Mouse (Mus musculus) limb, embryonic 14.5 days (tissue): ENCODE data around the gene Htr5a. TPM values are rescaled to one million over a fixed set of nuclear protein-coding genes. Genes with fewer than 3 reads are reported as not detected.

Experiments
- ATAC-seq: fragments of 200-750 bp; cut with Nextera tagmentation; 2 replicates; pipeline ENCODE4 v1.8.0; 2017; ENCODE audit warnings: low read depth, moderate number of reproducible peaks, moderate TSS enrichment; ENCODE audit not compliant: low FRiP score
- DNase-seq: peaks from one replicate; pipeline ENCODE4 v3.0.0-alpha.2; 2015; ENCODE audit warnings: low spot score
- H3K27ac ChIP-seq: fragments of 300-500 bp; sonication (generic); replicated peaks from 2 replicates; pipeline ENCODE4 v1.5.1; 2014; ENCODE audit warnings: low read depth, mild to moderate bottlenecking, low read length, moderate library complexity, mixed read lengths
- H3K27me3 ChIP-seq: fragments of 300-500 bp; sonication (generic); 2 replicates; pipeline ENCODE4 v1.6.1; 2014; ENCODE audit warnings: low read length, mixed read lengths; ENCODE audit not compliant: control insufficient read depth, insufficient read depth
- H3K36me3 ChIP-seq: fragments of 300-500 bp; sonication (generic); 2 replicates; pipeline ENCODE4 v1.6.1; 2014; ENCODE audit warnings: mild to moderate bottlenecking, low read length, moderate library complexity, mixed read lengths; ENCODE audit not compliant: control insufficient read depth, insufficient read depth
- H3K4me1 ChIP-seq: fragments of 300-500 bp; sonication (generic); 2 replicates; pipeline ENCODE4 v1.6.1; 2014; ENCODE audit warnings: antibody characterized with exemption, low read length, mixed read lengths; ENCODE audit not compliant: control insufficient read depth, insufficient read depth
- H3K4me2 ChIP-seq: fragments of 300-500 bp; sonication (generic); replicated peaks from 2 replicates; pipeline ENCODE4 v1.6.1; 2014; ENCODE audit warnings: low read depth, mild to moderate bottlenecking, low read length, moderate library complexity; ENCODE audit not compliant: severe bottlenecking
- H3K4me3 ChIP-seq: fragments of 300-500 bp; sonication (generic); replicated peaks from 2 replicates; pipeline ENCODE4 v1.5.1; 2014; ENCODE audit warnings: low read length
- H3K9ac ChIP-seq: fragments of 300-500 bp; sonication (generic); 2 replicates; pipeline ENCODE4 v1.6.1; 2014; ENCODE audit warnings: mild to moderate bottlenecking, low read depth, low read length, moderate library complexity; ENCODE audit not compliant: severe bottlenecking
- H3K9me3 ChIP-seq: fragments of 300-500 bp; sonication (generic); 2 replicates; pipeline ENCODE4 v1.6.1; 2016; ENCODE audit warnings: low read length; ENCODE audit not compliant: control insufficient read depth
- POLR2A ChIP-seq: fragments of 200-500 bp; IDR thresholded peaks from 2 replicates; pipeline ENCODE4 v1.8.0; 2012; ENCODE audit warnings: inconsistent platforms, mild to moderate bottlenecking, moderate library complexity, borderline replicate concordance; ENCODE audit not compliant: insufficient read depth, insufficient read length; ENCODE audit errors: extremely low read depth
- WGBS: fragments of 180-500 bp; shearing (Covaris S2); extraction: QIAGEN DNeasy Blood & Tissue Kit; methylation state at CpG from one replicate; pipeline ENCODE4 v1.1.7; 2014; 5-methylcytosine and 5-hydroxymethylcytosine counted together
- polyA plus RNA-seq, 2 experiments: library from polyadenylated mRNA; depleted of rRNA in 1 of 2; stranded (reverse) in 1 of 2; unstranded in 1 of 2; fragments of >200 nt; fragmentation: Nextera tagmentation in 1 of 2; extraction: Ambion mirVana in 1 of 2; gene quantifications; 2 replicates each; pipeline versions ENCODE4 v1.2.1 to v1.2.3; 2012 to 2014

Htr5a gene
- polyA plus RNA-seq, 2 experiments, result not detected

- Histone ChIP-seq H3K27ac (no peak overlapping the region), H3K27me3 (no peaks in the 10 kb centered on the region), H3K4me2 (no peak overlapping the region), H3K9ac (no peak overlapping the region), H3K4me1 (no peaks in the 10 kb centered on the region), H3K4me3 (no peak overlapping the region), H3K36me3 (no peaks in the 10 kb centered on the region), H3K9me3 (no peaks in the 10 kb centered on the region)
- no peak for DNase-seq
- TF ChIP-seq POLR2A, result no peak
- ATAC-seq, result no peak
- WGBS, result 83% methylated on average over 5 of the region's 5 CpGs
Measured at GRCm38 (mm10) chr5:27874211-27874610, 32.3 kb downstream of the Htr5a start.

DNA sequence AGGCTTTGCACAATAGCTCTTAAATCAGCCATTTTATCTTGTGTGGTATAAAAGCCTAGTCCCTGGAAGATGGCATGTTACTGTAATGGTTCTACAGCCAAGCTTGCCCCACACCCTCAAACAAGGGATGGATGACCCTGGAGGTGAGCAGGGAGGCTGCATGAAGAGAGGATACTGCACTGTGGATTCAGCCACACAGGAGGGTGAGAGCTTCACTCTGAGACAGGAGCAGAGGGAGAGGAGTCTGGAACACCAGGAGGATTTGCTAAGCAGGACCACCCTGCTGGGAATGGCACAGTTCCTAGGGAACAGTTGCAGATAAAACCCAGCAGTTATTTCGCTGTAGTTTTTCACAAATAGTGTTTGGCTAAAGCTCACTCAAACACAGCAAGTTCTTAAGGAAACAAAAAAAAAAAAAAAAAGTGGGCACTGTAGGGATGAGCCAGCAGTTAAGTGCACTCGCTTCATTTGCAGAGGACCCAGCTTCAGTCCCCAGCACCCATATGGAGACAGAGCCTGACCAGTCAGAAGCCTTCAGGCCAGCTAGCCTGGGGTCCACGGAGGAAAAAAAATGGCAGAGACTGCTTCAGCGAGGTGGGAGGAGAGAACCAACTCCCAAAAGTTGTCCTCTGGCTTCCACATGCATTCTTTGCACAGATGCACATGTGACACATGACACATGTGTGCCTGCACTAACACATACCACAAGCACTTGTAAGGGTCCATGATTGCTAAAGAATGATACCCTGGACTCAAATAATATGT, 33.6 kb downstream of the Htr5a start:
- no peaks in the 10 kb centered on the region for H3K27me3 ChIP-seq
- TF ChIP-seq POLR2A, result no peak
- H3K9me3 ChIP-seq, result no peaks in the 10 kb centered on the region
- H3K4me1 ChIP-seq, result no peaks in the 10 kb centered on the region
- 63% methylated on average over 4 of the region's 4 CpGs for WGBS
- DNase-seq (no peak), ATAC-seq (no peak)
- no peaks in the 10 kb centered on the region for H3K36me3 ChIP-seq
- H3K4me2 ChIP-seq, result no peak overlapping the region
- H3K4me3 ChIP-seq, result no peak overlapping the region
- no peak overlapping the region for H3K9ac ChIP-seq
- no peak overlapping the region for H3K27ac ChIP-seq

DNA sequence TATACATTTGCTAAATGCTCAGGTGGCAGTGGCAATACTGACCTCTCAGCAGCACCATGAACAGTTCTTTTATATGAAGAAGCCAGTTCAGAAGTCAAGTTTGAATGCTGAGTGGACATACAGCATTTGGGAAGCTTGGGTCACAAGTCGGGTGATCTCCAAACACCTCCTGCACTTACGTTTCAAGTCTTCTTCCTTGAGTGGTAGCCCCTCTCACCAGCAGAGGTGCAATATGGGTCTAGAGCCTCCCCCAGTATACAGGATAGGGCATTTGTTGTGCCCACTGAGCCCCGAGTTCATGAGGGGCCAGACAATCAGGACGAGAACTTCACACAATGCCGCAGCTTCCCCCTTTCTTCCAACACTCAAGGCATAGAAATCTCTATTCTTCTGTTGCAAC, 36.4 kb downstream of the Htr5a start:
- Histone ChIP-seq H3K27me3 (no peaks in the 10 kb centered on the region), H3K9me3 (no peaks in the 10 kb centered on the region), H3K4me2 (no peak overlapping the region), H3K4me1 (no peaks in the 10 kb centered on the region), H3K4me3 (no peak overlapping the region), H3K27ac (no peak overlapping the region), H3K9ac (no peak overlapping the region), H3K36me3 (no peaks in the 10 kb centered on the region)
- no peak for ATAC-seq
- 90% methylated on average over 5 of the region's 5 CpGs for WGBS
- TF ChIP-seq POLR2A, result no peak
- no peak for DNase-seq

- no peak overlapping the region for H3K4me2 ChIP-seq
- no peaks in the 10 kb centered on the region for H3K27me3 ChIP-seq
- no peaks in the 10 kb centered on the region for H3K36me3 ChIP-seq
- no peaks in the 10 kb centered on the region for H3K4me1 ChIP-seq
- DNase-seq, result no peak
- ATAC-seq, result no peak
- H3K4me3 ChIP-seq, result no peak overlapping the region
- no peaks in the 10 kb centered on the region for H3K9me3 ChIP-seq
- H3K9ac ChIP-seq, result no peak overlapping the region
- TF ChIP-seq POLR2A, result no peak
- WGBS, result 83% methylated on average over 3 of the region's 3 CpGs
- H3K27ac ChIP-seq, result no peak overlapping the region
Measured at GRCm38 (mm10) chr5:27879726-27880125, 37.8 kb downstream of the Htr5a start.

DNA sequence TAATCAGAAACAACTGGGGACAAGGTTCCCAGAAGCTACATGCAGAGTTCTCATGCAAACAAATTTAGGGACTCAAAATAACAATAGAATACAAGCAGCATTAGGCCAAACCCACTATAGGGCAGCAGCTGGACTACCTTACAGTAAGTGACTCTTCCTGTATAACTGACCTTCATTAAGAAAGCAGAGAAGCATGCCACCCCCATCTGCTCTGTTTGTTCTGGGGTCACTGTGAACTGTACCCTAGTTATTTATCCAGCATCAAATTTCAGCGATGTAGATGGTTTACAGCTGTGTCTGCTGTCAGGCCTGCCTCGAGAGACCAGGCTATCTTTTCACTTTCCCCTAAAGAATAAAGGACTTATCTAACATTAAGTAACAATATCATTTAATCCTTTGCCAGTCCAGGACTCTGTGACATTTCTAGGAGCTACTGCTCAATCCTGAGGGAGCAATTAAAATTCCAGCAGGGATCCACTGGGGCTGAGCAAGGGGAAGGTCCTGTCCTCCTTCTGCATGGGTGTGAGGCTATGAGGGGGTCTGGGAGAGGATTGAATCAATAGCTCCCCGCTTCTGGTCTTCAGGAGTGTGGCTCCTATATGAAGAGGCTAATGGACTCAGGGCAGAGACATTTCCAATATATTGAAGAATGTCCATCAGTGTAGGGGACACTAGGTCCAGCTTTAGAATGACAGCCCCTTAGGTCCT, 38.5 kb downstream of the Htr5a start:
- Histone ChIP-seq H3K9me3 (no peaks in the 10 kb centered on the region), H3K9ac (no peak overlapping the region), H3K27me3 (no peaks in the 10 kb centered on the region), H3K36me3 (no peaks in the 10 kb centered on the region), H3K27ac (no peak overlapping the region), H3K4me3 (no peak overlapping the region), H3K4me2 (no peak overlapping the region), H3K4me1 (no peaks in the 10 kb centered on the region)
- WGBS, result 44% methylated on average over 3 of the region's 3 CpGs
- no peak for ATAC-seq
- no peak for TF ChIP-seq POLR2A
- DNase-seq, result no peak
